Mouse (Mus musculus): ENCODE results near the gene Mau2. TPM values are rescaled to one million over a fixed set of nuclear protein-coding genes. Genes with fewer than 3 reads are reported as not detected.
"Not testable (repeated sequence)": the region's sequence is repeated elsewhere in the genome, so short reads cannot be mapped to it uniquely, and the experiment has no call there.

Gene Mau2
- polyA plus RNA-seq, 1 experiment, result 57.8 TPM

- no peak for DNase-seq (ENCODE audit: low spot score)
Measured at GRCm38 (mm10) chr8:70023596-70023995, 18.9 kb downstream of the Mau2 start.

- no peak for DNase-seq (ENCODE audit: low spot score)
Measured at GRCm38 (mm10) chr8:70015017-70015416, 27.5 kb downstream of the Mau2 start.

- DNase-seq (ENCODE audit: low spot score), result no peak
Measured at GRCm38 (mm10) chr8:70012763-70013162, 29.8 kb downstream of the Mau2 start.

- no peak for DNase-seq (ENCODE audit: low spot score)
Measured at GRCm38 (mm10) chr8:70012350-70012749, 30.2 kb downstream of the Mau2 start.

- DNase-seq (ENCODE audit: low spot score), result not testable (repeated sequence)
Measured at GRCm38 (mm10) chr8:70010796-70011195, 31.7 kb downstream of the Mau2 start.

- no peak for DNase-seq (ENCODE audit: low spot score)
Measured at GRCm38 (mm10) chr8:70005178-70005577, 37.4 kb downstream of the Mau2 start.

- no peak for DNase-seq (ENCODE audit: low spot score)
Measured at GRCm38 (mm10) chr8:70004345-70004744, 38.2 kb downstream of the Mau2 start.

- no peak for DNase-seq (ENCODE audit: low spot score)
Measured at GRCm38 (mm10) chr8:70003204-70003657, 39.3 kb downstream of the Mau2 start.

- DNase-seq (ENCODE audit: low spot score), result not testable (repeated sequence)
Measured at GRCm38 (mm10) chr8:70001892-70002191, 40.7 kb downstream of the Mau2 start.

GRCm38 (mm10) chr8:70001176-70001891, 41.2 kb downstream of the Mau2 start:
- DNase-seq (ENCODE audit: low spot score), result peak; percentile 55

GRCm38 (mm10) chr8:70000226-70000625, 42.3 kb downstream of the Mau2 start:
- no peak for DNase-seq (ENCODE audit: low spot score)

GRCm38 (mm10) chr8:69999236-69999635, 43.3 kb downstream of the Mau2 start:
- DNase-seq (ENCODE audit: low spot score), result no peak

- no peak for DNase-seq (ENCODE audit: low spot score)
Measured at GRCm38 (mm10) chr8:69998706-69999105, 43.8 kb downstream of the Mau2 start.

- DNase-seq (ENCODE audit: low spot score), result no peak
Measured at GRCm38 (mm10) chr8:69996589-69997285, 45.8 kb downstream of the Mau2 start.

- peak; percentile 99 for DNase-seq (ENCODE audit: low spot score)
Measured at GRCm38 (mm10) chr8:69995776-69996588, 46.6 kb downstream of the Mau2 start, which contains the start of gene Gatad2a. TSS of gene Gatad2a (minus strand) at chr8:69996384.

GRCm38 (mm10) chr8:69995422-69995775, 47.1 kb downstream of the Mau2 start:
- no peak for DNase-seq (ENCODE audit: low spot score)

- not testable (repeated sequence) for DNase-seq (ENCODE audit: low spot score)
Measured at GRCm38 (mm10) chr8:69988936-69989335, 53.6 kb downstream of the Mau2 start.

GRCm38 (mm10) chr8:69987744-69988143, 54.8 kb downstream of the Mau2 start:
- no peak for DNase-seq (ENCODE audit: low spot score)

GRCm38 (mm10) chr8:69984876-69985553, 57.5 kb downstream of the Mau2 start:
- DNase-seq (ENCODE audit: low spot score), result no peak

GRCm38 (mm10) chr8:69978456-69978855, 64.1 kb downstream of the Mau2 start:
- no peak for DNase-seq (ENCODE audit: low spot score)

GRCm38 (mm10) chr8:69974806-69975205, 67.7 kb downstream of the Mau2 start:
- no peak for DNase-seq (ENCODE audit: low spot score)

- DNase-seq (ENCODE audit: low spot score), result peak; percentile 94
Measured at GRCm38 (mm10) chr8:69974194-69974614, 68.3 kb downstream of the Mau2 start.

Data from urinary bladder, adult 2 months (tissue).